Mouse (Mus musculus) ZHBTc4 (cell line): ENCODE measurements around the gene Tjp2.

Experiments
- DNase-seq: peaks from one replicate; pipeline ENCODE4 v3.0.0-alpha.2; 2011; ENCODE audit warnings: low read depth, low spot score

Tjp2 gene

DNA sequence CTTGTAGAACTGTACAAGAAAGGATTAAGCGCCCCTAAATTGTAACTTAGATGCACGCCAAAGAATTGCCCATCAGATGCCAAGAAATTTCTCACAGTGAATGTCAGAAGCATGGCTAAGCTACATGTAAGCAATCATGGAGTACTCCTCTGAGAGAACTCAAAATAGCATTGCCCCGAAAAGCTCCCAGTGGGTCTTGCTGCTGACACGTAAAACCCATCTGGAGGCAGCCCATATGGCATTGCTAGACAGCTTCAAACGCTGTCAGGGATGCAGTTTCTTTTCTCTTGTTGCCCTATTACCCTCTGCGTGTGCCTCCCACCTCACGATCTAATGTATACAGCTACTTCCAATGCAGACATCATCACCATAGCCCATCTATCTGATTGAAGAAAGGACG, 166.0 kb downstream of the Tjp2 start:
- DNase-seq = no peak

DNA sequence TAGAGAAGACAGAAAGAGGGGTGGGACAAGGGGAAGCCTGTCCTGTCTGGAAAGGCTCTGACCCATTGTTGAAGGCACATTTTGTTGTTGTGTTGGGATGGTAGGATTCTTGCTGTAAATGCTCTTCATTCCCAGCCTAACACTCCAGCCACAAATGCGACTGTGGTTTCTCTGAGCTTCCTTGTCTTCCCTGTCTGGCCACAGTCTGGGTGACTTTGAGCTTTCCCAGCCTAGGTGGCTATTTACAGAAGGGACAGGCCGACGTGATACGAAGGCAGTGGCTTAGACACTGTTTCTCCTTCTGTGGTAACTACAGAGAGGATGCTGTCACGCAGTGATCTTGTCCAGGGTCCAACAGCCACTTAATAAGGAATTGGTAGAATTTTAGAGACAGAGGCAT, 166.8 kb downstream of the Tjp2 start:
- DNase-seq = no peak

DNA sequence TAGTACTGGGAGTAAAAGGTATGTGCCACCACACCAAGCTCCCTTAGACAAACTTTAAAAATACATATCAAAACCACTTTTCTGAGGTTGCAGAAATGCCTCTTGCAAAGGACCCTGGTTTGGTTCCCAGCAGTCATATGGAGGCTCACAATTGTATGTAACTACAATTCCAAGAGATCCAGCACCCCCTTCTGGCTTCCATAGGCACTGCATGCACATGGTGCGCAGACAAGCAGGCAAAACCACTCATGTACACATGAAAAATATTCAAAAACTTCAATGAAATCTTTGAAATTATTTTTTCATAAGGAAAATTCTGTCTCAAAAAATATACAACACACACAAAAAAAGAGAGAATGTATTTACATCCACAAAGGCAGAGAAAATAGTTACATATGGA, 167.9 kb downstream of the Tjp2 start:
- peak; percentile 18 for DNase-seq

DNA sequence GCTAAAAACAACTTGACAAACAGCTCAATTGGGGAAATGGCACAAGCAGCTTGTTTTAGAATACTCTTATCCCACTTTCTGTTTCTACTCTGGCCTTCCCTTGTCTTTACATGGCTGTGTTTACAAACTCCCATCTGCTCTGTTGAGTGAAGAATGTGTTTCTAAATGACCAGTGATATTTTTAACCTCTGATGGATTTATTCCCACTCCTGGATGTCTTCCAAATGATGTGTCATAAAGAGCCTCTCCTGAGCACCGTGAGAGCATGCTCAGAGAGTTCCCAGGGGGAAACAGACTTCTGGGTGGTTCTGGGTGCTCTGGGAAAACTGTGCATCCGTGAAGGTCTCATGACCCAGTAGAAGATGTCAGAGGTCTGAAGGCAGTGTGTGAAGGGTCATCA, 169.9 kb downstream of the Tjp2 start:
- no peak for DNase-seq

DNA sequence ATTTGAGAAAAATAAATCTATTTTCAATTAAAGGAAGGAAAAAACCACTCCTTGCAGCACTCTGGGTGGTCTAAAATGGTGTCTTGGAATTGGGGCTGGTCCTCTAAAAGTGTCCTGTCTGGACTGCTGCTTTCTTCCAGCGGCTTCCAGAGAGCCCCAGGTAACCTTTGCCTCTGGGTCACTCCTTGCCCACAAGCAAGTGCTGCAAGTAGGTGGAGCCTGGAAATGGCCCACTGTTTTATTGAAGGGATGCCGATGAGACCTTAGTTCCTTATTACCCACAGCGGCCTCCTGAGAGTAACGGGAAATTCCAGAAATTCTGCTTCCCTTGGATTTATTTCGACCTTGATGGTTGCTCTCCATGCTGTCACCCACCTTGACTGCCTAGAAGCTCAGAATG, 170.6 kb downstream of the Tjp2 start:
- DNase-seq = no peak

DNA sequence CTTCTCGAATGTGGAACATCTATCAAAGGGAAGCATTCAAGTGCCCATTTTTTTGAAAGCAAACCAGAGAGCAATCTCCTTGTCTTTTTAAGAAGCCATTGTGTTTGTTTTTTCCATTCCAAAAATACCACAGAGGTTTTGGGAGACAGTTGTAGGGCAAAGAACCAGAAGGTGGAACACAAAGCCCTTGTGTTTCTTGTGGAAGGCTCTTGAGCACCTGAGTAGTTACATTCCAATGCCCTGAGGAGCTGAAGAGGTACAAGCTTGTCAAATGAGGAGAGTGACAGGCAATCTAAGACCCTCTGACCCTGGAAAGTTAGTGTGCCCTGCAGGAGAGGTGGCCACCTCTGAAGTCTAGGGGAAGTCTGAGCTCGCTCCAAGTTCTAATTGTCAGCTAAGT, 174.3 kb downstream of the Tjp2 start:
- no peak for DNase-seq

DNA sequence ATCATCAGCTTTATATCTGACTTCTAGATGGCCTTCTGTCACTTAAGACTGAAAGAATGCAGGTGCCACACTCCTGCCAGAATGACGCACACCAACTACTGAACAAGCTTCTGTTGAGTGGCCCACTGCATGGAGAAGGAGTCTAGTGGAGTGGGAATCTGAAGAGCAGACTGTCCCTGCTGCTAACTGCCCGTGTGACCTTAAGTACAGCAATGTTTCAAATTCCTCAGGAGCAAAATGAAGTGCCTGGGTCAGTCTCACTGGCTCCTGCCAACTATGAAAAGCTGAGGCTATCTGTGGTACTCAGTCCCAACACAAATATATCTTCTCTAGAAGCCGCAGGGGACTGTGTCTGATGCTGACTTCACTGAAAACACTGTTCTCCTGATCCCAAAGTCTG, 175.5 kb downstream of the Tjp2 start:
- DNase-seq = no peak

DNA sequence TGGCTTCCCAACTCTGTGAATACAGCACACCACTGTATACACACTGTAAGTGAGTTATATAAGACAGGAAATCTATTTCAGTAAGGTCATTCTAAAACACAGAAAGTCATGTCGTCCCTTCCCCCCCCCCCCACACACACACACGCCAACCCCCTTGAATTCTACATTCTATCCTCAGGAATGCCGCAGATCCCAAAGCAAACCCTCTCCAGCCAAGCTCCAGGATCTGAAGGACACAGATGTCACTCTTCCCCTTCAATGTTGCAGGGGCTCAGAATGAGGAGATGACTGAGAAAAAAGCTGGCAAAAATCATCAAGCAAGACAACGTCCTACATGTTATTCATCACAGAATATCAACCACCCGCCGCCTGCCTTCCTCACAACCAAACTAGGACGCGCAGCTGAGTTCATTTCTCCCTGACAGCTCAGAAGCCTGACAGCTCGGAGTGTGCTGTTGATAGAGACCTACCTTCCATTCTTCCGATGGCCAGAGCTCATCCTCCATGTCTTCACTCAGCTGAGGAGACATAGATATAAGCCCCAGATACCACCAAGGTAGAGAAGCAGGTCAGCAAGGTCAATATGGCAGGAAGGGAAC, 178.3 kb downstream of the Tjp2 start:
- no peak for DNase-seq
